Mouse (Mus musculus): ENCODE measurements around the gene Sparc. TPM values are rescaled to one million over a fixed set of nuclear protein-coding genes. Genes with fewer than 3 reads are reported as not detected.

The Sparc gene
- total and polyA plus RNA-seq, 3 experiments, result 320 to 666 (median 420) TPM

DNA sequence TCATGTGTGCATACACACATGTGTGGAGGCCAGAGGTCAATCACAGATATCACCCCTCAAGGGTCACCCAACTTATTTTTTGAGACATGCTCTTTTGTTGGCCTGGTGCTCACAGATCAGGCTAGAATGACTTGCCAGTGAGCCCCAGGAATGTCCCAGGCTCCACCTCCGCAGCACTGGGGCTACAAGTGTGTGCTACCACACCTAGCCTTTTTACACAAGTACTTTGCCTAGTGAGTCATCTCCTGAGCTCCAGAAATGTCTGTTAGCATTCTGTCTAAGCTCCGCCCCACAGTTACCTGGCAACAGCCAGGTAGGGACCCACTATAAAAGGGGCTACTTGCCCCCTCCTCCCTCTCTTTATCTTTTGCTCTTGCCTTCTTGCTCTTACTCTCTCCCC, 22.1 kb downstream of the Sparc start:
- DNase-seq, result no peak
- H3K9ac ChIP-seq (ENCODE audit: low read depth, low read length), result no peak overlapping the region
- no peaks in the 10 kb centered on the region for H3K79me2 ChIP-seq (replicated peaks; ENCODE audit: control insufficient read depth, insufficient read depth, low read length)
- TF ChIP-seq EP300 (IDR thresholded peaks at IDR 0.05; ENCODE audit: insufficient read depth, low read depth, low read length) (no peak), CTCF (IDR thresholded peaks at IDR 0.05) (no peak), POLR2A (IDR thresholded peaks at IDR 0.05; ENCODE audit: insufficient read depth, low read depth, low read length) (no peak)
- H3K27me3 ChIP-seq (ENCODE audit: control insufficient read depth, insufficient read depth, low read length), result no peaks in the 10 kb centered on the region
- no peak overlapping the region for H3K4me3 ChIP-seq
- H3K36me3 ChIP-seq (ENCODE audit: control insufficient read depth, insufficient read depth, low read length), result peaks cover 50% of the 10 kb centered on the region
- intact Hi-C loops (cut with DNase I), result no loop called here
- WGBS, result 90% methylated on average over 2 of the region's 2 CpGs
- H3K4me1 ChIP-seq (ENCODE audit: control insufficient read depth, insufficient read depth, low read length), result peaks cover 20% of the 10 kb centered on the region
- H3K27ac ChIP-seq, result no peak overlapping the region

DNA sequence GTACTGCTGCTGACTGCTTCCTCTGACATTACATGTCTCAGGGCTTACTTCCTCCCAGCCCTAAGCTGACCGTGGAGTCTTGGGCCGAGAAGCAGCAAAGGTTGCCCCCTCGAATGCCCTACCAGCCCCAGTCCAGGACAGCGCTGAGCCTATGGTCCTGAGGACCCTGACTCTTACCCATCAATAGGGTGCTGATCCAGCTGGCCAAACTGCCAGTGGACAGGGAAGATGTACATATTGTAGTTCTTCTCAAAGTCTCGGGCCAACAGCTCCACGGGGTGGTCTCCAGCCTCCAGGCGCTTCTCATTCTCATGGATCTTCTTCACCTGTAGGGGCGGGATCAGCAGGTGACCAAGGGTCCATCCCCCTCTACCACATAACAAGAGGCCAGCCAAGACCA, 24.6 kb downstream of the Sparc start:
- TF ChIP-seq EP300 (IDR thresholded peaks at IDR 0.05; ENCODE audit: insufficient read depth, low read depth, low read length), result no peak
- TF ChIP-seq CTCF (IDR thresholded peaks at IDR 0.05), result no peak
- TF ChIP-seq POLR2A (IDR thresholded peaks at IDR 0.05; ENCODE audit: insufficient read depth, low read depth, low read length), result no peak
- Histone ChIP-seq H3K36me3 (ENCODE audit: control insufficient read depth, insufficient read depth, low read length) (peaks cover 38% of the 10 kb centered on the region), H3K27ac (peak overlapping the region; percentile 80), H3K4me1 (ENCODE audit: control insufficient read depth, insufficient read depth, low read length) (peaks cover 19% of the 10 kb centered on the region), H3K27me3 (ENCODE audit: control insufficient read depth, insufficient read depth, low read length) (no peaks in the 10 kb centered on the region), H3K9ac (ENCODE audit: low read depth, low read length) (peak overlapping the region; percentile 35; the same call in 1 of the 2 replicates), H3K79me2 (replicated peaks; ENCODE audit: control insufficient read depth, insufficient read depth, low read length) (no peaks in the 10 kb centered on the region), H3K4me3 (no peak overlapping the region)
- 82% methylated on average over 8 of the region's 8 CpGs for WGBS
- intact Hi-C loops (cut with DNase I), result no loop called here
- no peak for DNase-seq

DNA sequence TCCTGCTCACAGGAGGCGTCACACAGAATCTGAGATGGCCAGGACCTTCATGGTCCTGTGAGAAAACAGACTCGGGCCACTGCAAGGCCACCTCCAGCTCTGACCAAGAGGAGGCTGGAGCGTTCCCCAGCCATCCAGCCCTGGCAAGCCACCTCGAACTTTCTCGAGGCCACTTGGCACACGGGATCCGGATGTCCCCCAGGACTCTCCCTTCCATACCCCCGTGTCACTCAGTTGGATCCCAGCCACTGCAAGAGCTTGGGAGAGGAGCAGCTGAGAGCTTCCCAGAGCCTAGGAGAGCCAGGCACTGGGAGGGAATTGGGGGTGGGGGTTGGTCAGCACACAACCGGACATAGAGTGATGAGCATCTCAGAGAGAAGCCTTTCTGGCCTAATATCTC, 25.5 kb downstream of the Sparc start:
- H3K27me3 ChIP-seq (ENCODE audit: control insufficient read depth, insufficient read depth, low read length), result no peaks in the 10 kb centered on the region
- H3K79me2 ChIP-seq (replicated peaks; ENCODE audit: control insufficient read depth, insufficient read depth, low read length), result no peaks in the 10 kb centered on the region
- H3K36me3 ChIP-seq (ENCODE audit: control insufficient read depth, insufficient read depth, low read length), result peaks cover 29% of the 10 kb centered on the region
- intact Hi-C loops (cut with DNase I), result loop anchor here (1.0 kb wide), 1 partner anchor 22 kb away; no protein-coding TSS in a partner anchor
- TF ChIP-seq POLR2A (IDR thresholded peaks at IDR 0.05; ENCODE audit: insufficient read depth, low read depth, low read length) (no peak), CTCF (IDR thresholded peaks at IDR 0.05) (no peak), EP300 (IDR thresholded peaks at IDR 0.05; ENCODE audit: insufficient read depth, low read depth, low read length) (peak; percentile 18; the same call in 1 of the 2 replicates)
- H3K27ac ChIP-seq, result peak overlapping the region; percentile 80
- no peak overlapping the region for H3K4me3 ChIP-seq
- H3K4me1 ChIP-seq (ENCODE audit: control insufficient read depth, insufficient read depth, low read length), result peaks cover 20% of the 10 kb centered on the region
- H3K9ac ChIP-seq (ENCODE audit: low read depth, low read length), result peak overlapping the region; percentile 29; the same call in 1 of the 2 replicates
- peak; percentile 70 to 79 for DNase-seq
- 10% methylated on average over 9 of the region's 9 CpGs for WGBS

DNA sequence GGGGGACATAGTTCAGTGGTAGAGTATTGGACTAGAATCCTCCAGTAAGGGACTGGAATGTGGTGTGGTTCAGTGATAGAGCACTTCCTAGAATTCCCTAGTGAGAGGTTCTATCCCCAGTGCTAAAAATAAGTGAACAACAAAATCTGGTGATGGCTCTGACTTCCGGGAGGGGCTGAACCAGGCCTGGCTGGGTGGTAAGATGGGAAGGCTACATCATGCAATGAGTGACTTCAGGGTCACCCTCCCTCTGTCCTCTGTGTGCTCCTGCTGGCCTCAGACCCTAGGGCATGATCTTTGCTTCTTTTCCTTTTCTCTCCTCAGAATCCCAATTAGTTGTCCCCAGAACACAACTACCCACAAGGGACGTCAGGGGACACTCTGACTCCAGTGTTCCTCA, 25.9 kb downstream of the Sparc start:
- Histone ChIP-seq H3K27me3 (ENCODE audit: control insufficient read depth, insufficient read depth, low read length) (no peaks in the 10 kb centered on the region), H3K4me1 (ENCODE audit: control insufficient read depth, insufficient read depth, low read length) (peaks cover 20% of the 10 kb centered on the region), H3K79me2 (replicated peaks; ENCODE audit: control insufficient read depth, insufficient read depth, low read length) (no peaks in the 10 kb centered on the region), H3K36me3 (ENCODE audit: control insufficient read depth, insufficient read depth, low read length) (peaks cover 29% of the 10 kb centered on the region), H3K4me3 (no peak overlapping the region), H3K27ac (peak overlapping the region; percentile 80), H3K9ac (ENCODE audit: low read depth, low read length) (no peak overlapping the region)
- WGBS, result 9% methylated on average over 2 of the region's 2 CpGs
- TF ChIP-seq POLR2A (IDR thresholded peaks at IDR 0.05; ENCODE audit: insufficient read depth, low read depth, low read length), result no peak
- no peak for TF ChIP-seq EP300 (IDR thresholded peaks at IDR 0.05; ENCODE audit: insufficient read depth, low read depth, low read length)
- TF ChIP-seq CTCF (IDR thresholded peaks at IDR 0.05), result peak; percentile 46
- no peak for DNase-seq
- intact Hi-C loops (cut with DNase I), result loop anchor here (1.0 kb wide), 1 partner anchor 22 kb away; no protein-coding TSS in a partner anchor

DNA sequence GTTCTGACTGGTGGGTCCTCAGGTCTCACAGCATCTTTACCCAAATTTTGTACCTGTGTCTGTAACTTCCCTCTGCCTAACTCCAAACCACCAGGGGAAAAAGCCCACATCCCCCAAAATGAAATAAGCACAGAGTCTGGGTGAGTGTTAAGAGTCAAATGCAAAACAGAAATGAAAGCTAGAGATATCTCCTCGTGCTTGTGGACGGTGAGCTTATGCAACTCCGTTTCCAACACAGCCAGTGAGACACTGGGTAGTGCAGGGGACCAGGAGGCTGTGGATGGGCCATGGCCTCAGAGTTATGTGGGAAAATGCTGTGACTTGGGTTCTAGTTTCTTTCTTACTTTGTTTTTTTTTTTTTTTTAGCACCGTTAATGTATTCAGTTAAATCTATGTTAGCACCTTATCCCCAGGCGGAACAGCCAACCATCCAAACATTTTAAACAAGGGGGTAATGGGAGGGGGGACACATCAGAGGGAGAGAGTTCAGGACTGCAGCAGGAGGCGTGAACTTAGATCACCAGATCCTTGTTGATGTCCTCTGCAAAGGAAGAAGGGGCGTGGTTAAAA, 27.8 kb downstream of the Sparc start:
- peaks cover 19% of the 10 kb centered on the region for H3K4me1 ChIP-seq (ENCODE audit: control insufficient read depth, insufficient read depth, low read length)
- H3K4me3 ChIP-seq, result no peak overlapping the region
- no peak overlapping the region for H3K9ac ChIP-seq (ENCODE audit: low read depth, low read length)
- H3K79me2 ChIP-seq (replicated peaks; ENCODE audit: control insufficient read depth, insufficient read depth, low read length), result no peaks in the 10 kb centered on the region
- intact Hi-C loops (cut with DNase I), result no loop called here
- H3K27ac ChIP-seq, result peak overlapping the region; percentile 26; the same call in 1 of the 2 replicates
- DNase-seq, result no peak
- 71% methylated on average over 7 of the region's 7 CpGs for WGBS
- peaks cover 24% of the 10 kb centered on the region for H3K36me3 ChIP-seq (ENCODE audit: control insufficient read depth, insufficient read depth, low read length)
- TF ChIP-seq CTCF (IDR thresholded peaks at IDR 0.05) (no peak), POLR2A (IDR thresholded peaks at IDR 0.05; ENCODE audit: insufficient read depth, low read depth, low read length) (no peak), EP300 (IDR thresholded peaks at IDR 0.05; ENCODE audit: insufficient read depth, low read depth, low read length) (no peak)
- H3K27me3 ChIP-seq (ENCODE audit: control insufficient read depth, insufficient read depth, low read length), result no peaks in the 10 kb centered on the region

DNA sequence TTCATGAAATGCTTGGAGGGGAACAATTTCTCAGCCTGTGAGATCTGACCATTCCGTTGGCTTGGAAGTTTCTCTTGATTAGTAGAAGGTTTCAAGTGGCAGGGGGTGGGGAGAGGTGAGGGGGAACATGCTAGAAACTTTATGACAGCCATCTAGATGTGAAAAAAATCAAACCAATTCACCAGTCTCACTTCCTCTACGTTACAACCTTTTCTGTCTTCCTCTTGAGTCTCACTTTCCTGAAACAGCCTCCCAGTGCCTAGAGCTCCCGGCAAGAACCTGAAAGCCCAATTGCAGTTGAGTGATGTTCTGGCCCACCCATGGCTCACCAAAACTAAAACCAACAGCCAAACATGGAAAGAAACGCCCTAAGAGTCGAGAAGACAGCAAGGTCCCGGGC, 28.4 kb downstream of the Sparc start:
- 58% methylated on average over 6 of the region's 6 CpGs for whole genome bisulfite sequencing
- no peak for TF ChIP-seq EP300 (IDR thresholded peaks at IDR 0.05; ENCODE audit: insufficient read depth, low read depth, low read length)
- no peak for TF ChIP-seq POLR2A (IDR thresholded peaks at IDR 0.05; ENCODE audit: insufficient read depth, low read depth, low read length)
- no peak for TF ChIP-seq CTCF (IDR thresholded peaks at IDR 0.05)

More for the DNA sequence above, 28.4 kb downstream of the Sparc start:
- H3K36me3 ChIP-seq (ENCODE audit: control insufficient read depth, insufficient read depth, low read length), result peaks cover 20% of the 10 kb centered on the region
- peaks cover 21% of the 10 kb centered on the region for H3K4me1 ChIP-seq (ENCODE audit: control insufficient read depth, insufficient read depth, low read length)
- H3K27ac ChIP-seq, result peak overlapping the region; percentile 11; the same call in 1 of the 2 replicates
- H3K4me3 ChIP-seq, result no peak overlapping the region
- no peaks in the 10 kb centered on the region for H3K27me3 ChIP-seq (ENCODE audit: control insufficient read depth, insufficient read depth, low read length)
- no peak for DNase-seq
- H3K79me2 ChIP-seq (replicated peaks; ENCODE audit: control insufficient read depth, insufficient read depth, low read length), result no peaks in the 10 kb centered on the region
- H3K9ac ChIP-seq (ENCODE audit: low read depth, low read length), result no peak overlapping the region
- intact Hi-C loops (cut with DNase I), result no loop called here

Measured in heart, adult 2 months (tissue).